Mouse (Mus musculus): ENCODE results near the gene Haus4.

Gene Haus4

GRCm38 (mm10) chr14:54496706-54497105 lies 57.7 kb downstream of the Haus4 start:
- no peak for DNase-seq (ENCODE audit: low read depth)

GRCm38 (mm10) chr14:54494234-54494633 lies 60.2 kb downstream of the Haus4 start:
- peak; percentile 92 for DNase-seq (ENCODE audit: low read depth)

GRCm38 (mm10) chr14:54493236-54493635 lies 61.2 kb downstream of the Haus4 start:
- no peak for DNase-seq (ENCODE audit: low read depth)

GRCm38 (mm10) chr14:54492345-54493131 lies 61.9 kb downstream of the Haus4 start:
- peak; percentile 88 for DNase-seq (ENCODE audit: low read depth)
